Mouse (Mus musculus) adrenal gland, postnatal 10 days (tissue): Measurements from ENCODE around the gene Oasl1. TPM values are rescaled to one million over a fixed set of nuclear protein-coding genes. Genes with fewer than 3 reads are reported as not detected.
A peak's percentile ranks its signal among the peaks of the same experiment; 100 is the strongest.
"Not testable (repeated sequence)": the region's sequence is repeated elsewhere in the genome, so short reads cannot be mapped to it uniquely, and the experiment has no call there.

Experiments
- DNase-seq: peaks from one replicate; pipeline ENCODE4 v3.0.0; 2021; ENCODE audit warnings: mixed read lengths
- long read RNA-seq, 2 experiments: library from polyadenylated mRNA; stranded (forward); transcript quantifications; one replicate each; pipeline ENCODE4 v2.0.0; 2021
- total RNA-seq, 2 experiments: library from RNA; stranded (reverse); gene quantifications; 2 replicates each; pipeline ENCODE4 v1.2.3; 2021

Oasl1 gene
- 1 to 10 TPM in 1 of 2 experiments, under 1 TPM in 1; 0.70 to 1.5 TPM for total RNA-seq
- long read RNA-seq, experiment 1 = 0 reads
- long read RNA-seq, experiment 2 = 0 reads

DNA sequence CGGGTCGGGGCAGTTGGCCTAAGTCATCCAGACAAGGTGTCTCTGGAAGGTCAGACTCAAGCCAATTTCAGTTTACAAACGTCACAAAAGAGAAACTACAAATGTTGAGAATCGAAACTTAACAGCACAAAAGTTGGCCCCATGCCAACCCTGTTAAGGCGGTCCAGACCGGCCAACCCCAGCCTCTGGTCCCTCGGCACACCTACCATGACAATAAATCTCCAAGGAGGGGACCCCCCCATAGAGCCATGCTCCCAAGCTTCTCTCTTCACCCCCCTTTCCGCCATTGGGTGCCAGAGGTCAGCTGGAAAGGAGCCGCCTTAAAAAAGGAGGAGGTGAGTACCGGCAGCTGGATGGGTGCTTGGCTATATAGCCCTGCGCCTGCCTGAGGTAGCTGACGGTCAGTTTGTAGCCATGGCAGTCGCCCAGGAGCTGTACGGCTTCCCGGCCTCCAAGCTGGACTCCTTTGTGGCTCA lies at the start of gene Oasl1:
Gene Oasl1 (plus strand): TSS at position 243 of the 476 bp plus-strand sequence.
- DNase-seq = peak; percentile 65

DNA sequence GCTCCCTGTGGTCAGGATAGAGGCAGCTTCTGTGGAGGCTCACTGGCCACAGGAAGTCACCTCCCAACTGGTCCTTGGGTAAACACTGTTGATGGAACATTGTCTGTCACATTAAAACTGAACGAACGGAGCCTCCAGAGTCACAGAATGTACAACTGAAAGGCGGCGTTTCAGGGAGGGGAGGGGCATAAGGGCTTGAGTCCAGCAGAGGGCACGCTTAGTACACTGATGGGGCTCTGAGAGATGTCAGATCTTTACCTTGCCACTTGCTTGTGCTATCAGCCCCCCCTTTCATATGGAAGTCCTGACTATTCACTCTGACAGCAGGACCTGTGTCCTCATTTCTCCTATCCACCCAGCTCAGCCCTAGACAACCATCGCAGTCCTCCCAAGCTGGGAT lies 47.2 kb upstream of the Oasl1 start:
- DNase-seq = peak; percentile 45

DNA sequence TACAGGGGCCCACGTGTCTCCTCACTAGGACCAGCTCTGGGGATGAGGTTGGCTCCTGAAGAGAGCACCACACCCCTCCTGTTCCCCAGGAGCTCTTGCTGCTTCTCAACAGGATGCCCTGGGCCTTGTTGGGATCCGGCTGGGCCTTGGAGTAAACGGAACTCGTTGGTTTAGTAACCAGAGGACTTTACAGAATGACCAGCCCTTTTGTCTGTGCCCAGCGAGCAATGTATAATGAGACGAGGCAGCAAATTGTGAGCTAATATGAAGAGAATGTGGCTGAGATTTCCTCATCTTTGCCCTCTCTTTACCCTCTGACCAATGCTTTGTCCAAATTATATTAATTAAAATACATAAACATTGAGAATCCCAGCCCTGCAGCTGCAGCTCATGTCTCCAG lies 46.7 kb upstream of the Oasl1 start:
- DNase-seq = no peak

DNA sequence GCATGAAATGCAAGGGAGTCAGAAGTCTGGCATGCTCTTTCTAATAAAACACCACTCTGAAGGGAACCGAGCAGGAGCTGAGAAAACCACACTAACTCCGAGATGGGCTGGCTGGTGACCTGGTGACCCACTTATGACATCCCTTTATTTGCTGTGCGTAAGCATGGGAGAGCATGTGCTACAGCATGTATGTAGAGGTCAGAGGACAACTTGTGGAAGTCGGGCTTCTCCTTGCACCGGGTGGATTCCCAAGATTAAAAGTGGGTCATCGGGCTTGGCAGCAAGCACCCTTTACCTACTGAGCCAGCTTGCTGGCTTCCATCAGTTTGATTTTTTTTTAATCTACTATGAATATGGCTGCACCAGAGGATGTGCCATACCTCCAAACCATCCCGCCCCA lies 45.6 kb upstream of the Oasl1 start:
- DNase-seq = no peak

DNA sequence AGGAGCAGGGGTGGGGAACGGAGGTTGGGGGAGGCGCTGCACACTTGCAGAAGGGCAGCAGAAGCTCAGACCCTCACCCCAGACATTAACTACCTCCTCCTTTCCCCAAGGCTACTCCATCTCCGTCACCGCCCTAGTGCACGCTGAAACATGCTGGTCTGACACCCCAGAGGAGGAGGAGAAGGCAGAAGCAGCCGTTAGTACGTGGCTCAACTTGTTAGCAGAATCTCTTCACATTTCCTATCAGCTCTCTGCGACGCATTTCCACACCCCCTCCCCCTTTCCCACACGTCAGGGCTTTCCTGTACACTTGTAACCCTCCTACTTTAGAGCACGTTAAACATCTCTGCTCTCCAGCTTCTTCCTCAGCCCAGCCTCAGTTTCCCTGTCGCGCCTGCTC lies 43.6 kb upstream of the Oasl1 start:
- no peak for DNase-seq

GRCm38 (mm10) chr5:114882319-114882718 lies 40.7 kb upstream of the Oasl1 start:
- DNase-seq = not testable (repeated sequence)

DNA sequence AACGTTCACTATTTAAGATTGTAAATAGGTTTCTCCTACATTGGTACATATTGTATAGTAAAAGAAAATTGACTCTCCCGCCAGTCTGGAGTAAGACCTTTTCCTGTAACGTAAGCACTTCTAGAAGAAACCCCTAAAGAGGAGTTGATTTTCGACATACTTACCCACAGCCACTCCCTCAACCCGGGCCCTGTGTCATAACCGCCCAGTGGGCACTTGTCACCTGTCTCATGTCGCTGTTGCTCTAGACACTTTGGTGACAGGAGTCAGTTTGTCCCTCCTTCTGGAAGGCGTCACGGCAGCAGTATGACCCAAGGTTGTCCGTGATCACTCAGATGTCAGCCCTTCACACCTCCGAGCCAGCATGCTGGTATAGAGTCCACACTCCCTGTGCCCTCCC lies 40.0 kb upstream of the Oasl1 start:
- no peak for DNase-seq

- DNase-seq = no peak
Measured at GRCm38 (mm10) chr5:114886801-114887200, 36.2 kb upstream of the Oasl1 start.

DNA sequence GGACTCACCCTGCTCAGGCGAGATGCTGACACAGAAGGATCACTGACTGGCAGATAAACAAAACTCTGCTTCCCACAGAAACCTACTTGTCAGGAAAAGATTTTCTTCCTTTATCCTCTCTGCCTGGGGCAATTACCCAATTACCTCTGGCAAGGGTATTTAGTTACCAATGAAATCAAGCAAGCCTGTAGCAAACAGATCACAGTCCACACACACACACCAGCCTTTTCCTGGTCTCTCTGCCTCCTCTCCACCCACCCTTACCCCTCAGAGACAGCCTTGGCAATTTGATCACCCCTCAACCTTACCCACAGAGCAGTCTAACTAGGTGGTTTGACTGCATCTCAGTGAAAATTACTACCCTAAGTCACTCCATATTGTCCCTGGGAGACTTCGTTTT lies 34.0 kb upstream of the Oasl1 start:
- no peak for DNase-seq

DNA sequence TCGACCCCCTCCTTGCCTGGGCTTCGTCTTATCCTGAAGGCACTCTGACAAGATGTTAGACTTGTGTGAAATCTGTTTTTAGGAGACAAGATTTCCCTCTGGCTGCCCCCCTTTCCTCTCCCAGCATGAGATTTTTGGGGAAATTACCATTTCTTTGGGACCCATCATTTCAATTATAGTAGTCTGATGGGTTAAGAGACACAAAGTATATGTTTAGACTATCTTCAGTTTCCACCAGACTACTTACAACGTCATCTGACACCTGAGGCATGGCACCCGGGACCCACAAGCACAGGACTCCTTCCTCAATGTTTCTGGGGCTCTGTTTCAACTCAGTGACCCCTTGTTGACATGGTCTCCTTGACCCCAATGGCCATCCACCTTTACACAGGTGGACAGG lies 27.5 kb upstream of the Oasl1 start:
- no peak for DNase-seq

GRCm38 (mm10) chr5:114896688-114897373 lies 26.2 kb upstream of the Oasl1 start, which contains the start of gene Oasl2:
TSS of gene Oasl2 (plus strand) at chr5:114896936.
- no peak for DNase-seq

- DNase-seq = peak; percentile 40
Measured at GRCm38 (mm10) chr5:114897374-114897793, 25.7 kb upstream of the Oasl1 start.

GRCm38 (mm10) chr5:114898857-114899256 lies 24.2 kb upstream of the Oasl1 start:
- DNase-seq = no peak

- DNase-seq = peak; percentile 65
Measured at GRCm38 (mm10) chr5:114902413-114902812, 20.6 kb upstream of the Oasl1 start.

- DNase-seq = no peak
Measured at GRCm38 (mm10) chr5:114908598-114909305, 14.3 kb upstream of the Oasl1 start.

DNA sequence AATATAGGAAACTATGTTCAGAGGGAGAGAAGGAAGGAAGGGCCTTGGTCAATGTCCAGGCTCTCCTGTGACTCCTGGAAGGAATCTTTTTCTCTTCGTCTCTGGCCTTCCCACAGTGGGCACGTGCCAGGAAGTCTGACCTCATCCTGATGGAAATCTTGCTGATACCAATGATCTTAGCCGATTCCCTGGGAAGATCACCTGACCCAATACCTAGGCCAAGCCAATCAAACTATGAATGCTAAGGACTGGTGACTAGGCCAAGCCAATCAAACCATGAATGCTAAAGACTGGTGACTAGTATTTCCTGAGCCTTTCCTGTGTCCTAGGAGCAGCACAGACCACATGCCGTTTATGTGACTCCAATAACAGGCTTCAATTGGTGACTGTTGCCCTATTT lies 9.4 kb upstream of the Oasl1 start:
- no peak for DNase-seq

DNA sequence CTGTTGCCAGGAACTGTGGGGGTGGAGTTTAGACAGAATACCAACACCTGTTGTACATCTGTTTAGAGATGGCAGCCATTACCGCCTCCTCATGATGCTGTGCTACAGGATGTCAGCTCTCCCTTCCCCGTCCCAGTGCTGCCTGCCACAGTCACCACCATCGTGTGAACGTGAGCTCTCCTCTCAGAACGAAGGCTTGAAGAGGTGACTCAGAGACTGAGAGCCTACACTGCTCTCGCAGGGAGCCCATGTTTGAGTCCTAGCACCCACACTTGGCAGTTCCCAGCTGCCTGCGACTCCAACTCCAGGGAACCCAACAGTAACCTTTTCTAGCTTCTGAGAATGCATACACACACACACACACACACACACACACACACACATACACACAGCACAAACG lies 8.2 kb upstream of the Oasl1 start:
- no peak for DNase-seq

- no peak for DNase-seq
Measured at GRCm38 (mm10) chr5:114915854-114916253, 7.2 kb upstream of the Oasl1 start.

DNA sequence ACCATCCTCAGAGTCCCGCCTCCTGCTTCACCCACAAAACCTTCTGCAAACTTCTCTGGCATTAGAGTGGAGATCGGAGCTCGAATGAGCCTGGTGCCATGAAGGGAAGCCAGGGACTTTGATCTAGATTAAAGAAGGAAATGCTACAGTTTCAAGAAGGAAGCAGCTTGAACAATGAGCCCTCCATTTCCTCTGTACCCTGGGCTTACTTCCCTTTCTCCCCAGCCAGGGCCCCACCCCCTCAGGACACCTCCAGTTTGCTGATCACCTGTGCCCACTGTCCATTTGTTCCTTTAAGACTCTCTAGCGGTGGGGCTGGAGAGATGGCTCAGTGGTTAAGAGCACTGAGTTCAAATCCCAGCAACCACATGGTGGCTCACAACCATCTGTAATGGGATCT lies 6.3 kb upstream of the Oasl1 start:
- DNase-seq = no peak

DNA sequence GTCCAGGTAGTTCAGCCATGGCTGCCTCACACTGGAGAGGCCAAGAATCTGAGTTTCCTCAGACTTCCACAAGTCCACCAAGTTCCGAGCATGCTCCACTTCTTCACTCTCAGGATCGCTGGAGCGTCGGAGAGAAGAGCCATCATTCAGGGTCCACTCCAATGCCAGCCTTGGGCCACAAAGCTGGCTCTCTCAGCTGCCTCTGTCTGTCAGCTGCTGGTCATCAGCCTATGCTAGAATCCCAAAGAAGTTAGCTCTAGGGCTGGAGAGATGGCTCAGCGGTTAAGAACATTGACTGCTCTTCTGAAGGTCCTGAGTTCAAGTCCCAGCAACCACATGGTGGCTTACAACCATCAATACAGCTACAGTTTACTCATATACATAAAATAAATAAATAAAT lies 5.7 kb upstream of the Oasl1 start:
- DNase-seq = not testable (repeated sequence)

DNA sequence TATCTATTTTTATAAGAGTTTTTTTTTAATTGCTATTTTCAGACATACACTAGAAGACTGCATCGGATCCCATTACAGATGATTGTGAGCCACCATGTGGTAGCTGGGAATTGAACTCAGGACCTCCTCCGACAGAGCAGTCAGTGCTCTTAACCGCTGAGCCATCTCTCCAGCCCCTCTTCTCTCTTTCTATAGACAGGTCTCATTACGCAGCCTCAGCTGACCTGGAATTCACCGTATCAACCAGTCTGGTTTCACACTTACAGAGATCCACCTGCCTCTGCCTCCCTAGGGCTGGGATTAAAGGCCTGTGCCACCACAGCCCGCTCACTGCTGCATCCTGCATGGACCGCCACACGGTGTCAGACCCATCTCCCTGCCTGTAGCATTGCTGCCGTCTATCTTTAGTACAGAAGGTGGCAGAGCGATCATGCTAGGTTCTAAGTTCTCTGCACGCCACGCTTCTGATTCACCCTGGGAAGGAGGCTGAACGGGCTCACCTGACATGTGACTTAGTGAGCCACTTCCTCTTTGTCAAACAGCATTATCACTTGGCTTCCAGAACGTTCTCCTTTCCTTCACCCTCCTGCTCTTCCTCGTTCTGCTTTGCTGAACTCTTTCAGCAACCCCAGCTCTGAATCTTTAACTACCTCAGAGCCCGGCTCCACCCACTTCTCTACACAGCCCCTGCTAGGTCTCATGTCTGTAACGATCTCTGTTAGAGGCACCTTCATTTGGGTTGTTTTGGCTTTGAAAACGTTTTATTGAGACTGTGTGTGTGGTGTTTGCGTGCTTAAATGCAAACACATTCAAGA lies 1.3 kb upstream of the Oasl1 start:
- DNase-seq = no peak

GRCm38 (mm10) chr5:114922366-114922731 lies 691 bp upstream of the Oasl1 start:
- no peak for DNase-seq

DNA sequence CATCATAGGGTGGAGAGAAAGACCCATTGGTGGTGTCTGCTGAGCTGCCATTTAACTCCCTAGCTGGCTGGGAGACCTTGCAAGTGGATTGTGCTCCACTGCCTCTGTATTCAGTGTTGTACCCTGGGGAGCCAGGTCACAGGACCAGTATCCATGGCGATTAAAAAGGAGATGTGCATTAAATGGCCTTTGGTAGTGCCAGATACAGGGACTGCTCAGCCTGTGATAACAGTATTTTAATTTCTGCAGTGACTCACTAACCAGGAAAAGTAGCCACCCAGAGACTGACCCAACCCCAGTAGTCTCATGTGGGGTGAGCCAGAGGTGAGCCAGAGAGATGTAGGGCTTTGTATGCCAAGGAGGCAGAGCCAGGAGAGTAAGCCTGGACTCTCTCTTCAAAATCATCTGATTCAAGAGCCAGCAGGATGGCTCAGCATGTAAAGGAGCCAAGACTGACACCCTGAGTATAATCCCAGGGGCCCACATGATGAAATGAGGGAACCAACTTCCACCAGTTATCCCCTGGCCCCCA lies 3.2 kb downstream of the Oasl1 start:
- DNase-seq = no peak
